Mouse (Mus musculus) right cerebral cortex, adult 2 months (tissue): Measurements from ENCODE around the gene Usp9x.

ENCODE experiments used
- DNase-seq, 2 experiments: peaks; one replicate each; pipeline ENCODE4 v3.0.0; 2021 to 2022; ENCODE audit warnings: low spot score in 2 of 2

Usp9x gene

GRCm38 (mm10) chrX:13072461-13072982 is 1.2 kb downstream of the Usp9x start:
- peak; percentile 46 to 49 for DNase-seq

- no peak for DNase-seq
Measured at GRCm38 (mm10) chrX:13085621-13086020, 14.3 kb downstream of the Usp9x start.

GRCm38 (mm10) chrX:13096985-13097384 is 25.7 kb downstream of the Usp9x start:
- no peak for DNase-seq

- no peak for DNase-seq
Measured at GRCm38 (mm10) chrX:13206514-13206913, 135.2 kb downstream of the Usp9x start.

- peak; percentile 85 to 93 for DNase-seq
Measured at GRCm38 (mm10) chrX:13207512-13208341, 136.4 kb downstream of the Usp9x start.

- DNase-seq = peak in 1 of 2 experiments; percentile 10
Measured at GRCm38 (mm10) chrX:13208404-13208803, 137.1 kb downstream of the Usp9x start.

GRCm38 (mm10) chrX:13214275-13214674 is 143.0 kb downstream of the Usp9x start:
- DNase-seq = no peak
